Mouse (Mus musculus) limb, embryonic 15.5 days (tissue): Measurements from ENCODE around the gene Olfr13. TPM values are rescaled to one million over a fixed set of nuclear protein-coding genes. Genes with fewer than 3 reads are reported as not detected.
"Not testable (repeated sequence)": the region's sequence is repeated elsewhere in the genome, so short reads cannot be mapped to it uniquely, and the experiment has no call there.

ENCODE experiments used
- ATAC-seq: fragments of 200-750 bp; cut with Nextera tagmentation; 2 replicates; pipeline ENCODE4 v1.8.0; 2017; ENCODE audit warnings: low read depth, moderate TSS enrichment; ENCODE audit not compliant: insufficient number of reproducible peaks, low FRiP score, low TSS enrichment
- H3K27ac ChIP-seq: fragments of 300-500 bp; sonication (generic); 2 replicates; pipeline ENCODE4 v1.5.1; 2015; ENCODE audit warnings: moderate library complexity, mild to moderate bottlenecking, inconsistent platforms
- H3K27me3 ChIP-seq: fragments of 300-500 bp; sonication (generic); 2 replicates; pipeline ENCODE4 v1.6.1; 2015; ENCODE audit warnings: inconsistent platforms
- H3K36me3 ChIP-seq: fragments of 300-500 bp; sonication (generic); 2 replicates; pipeline ENCODE4 v1.6.1; 2015; ENCODE audit warnings: inconsistent platforms
- H3K4me1 ChIP-seq: fragments of 300-500 bp; sonication (generic); 2 replicates; pipeline ENCODE4 v1.6.1; 2015; ENCODE audit warnings: inconsistent platforms
- H3K4me2 ChIP-seq: fragments of 300-500 bp; sonication (generic); 2 replicates; pipeline ENCODE4 v1.6.1; 2015; ENCODE audit warnings: mild to moderate bottlenecking, inconsistent platforms
- H3K4me3 ChIP-seq: fragments of 300-500 bp; sonication (generic); 2 replicates; pipeline ENCODE4 v1.5.1; 2015; ENCODE audit warnings: mild to moderate bottlenecking, inconsistent platforms
- H3K9ac ChIP-seq: fragments of 300-500 bp; sonication (generic); 2 replicates; pipeline ENCODE4 v1.6.1; 2015; ENCODE audit warnings: inconsistent platforms
- H3K9me3 ChIP-seq: fragments of 300-500 bp; sonication (generic); 2 replicates; pipeline ENCODE4 v1.6.1; 2016; ENCODE audit warnings: inconsistent platforms
- WGBS: fragments of 180-500 bp; shearing (Covaris S2); methylation state at CpG from one replicate; pipeline ENCODE4 v1.1.7; 2015; 5-methylcytosine and 5-hydroxymethylcytosine counted together
- polyA plus RNA-seq: library from polyadenylated mRNA; unstranded; fragments of >200 nt; fragmentation: Nextera tagmentation; extraction: Ambion mirVana; gene quantifications from 2 replicates; pipeline ENCODE4 v1.2.1, GENCODE M21; 2015

Gene Olfr13
- polyA plus RNA-seq = not detected in 2 replicates

- Histone ChIP-seq H3K9ac (no peak within 1 kb of the TSS), H3K4me3 (no peak within 1 kb of the TSS), H3K4me1 (no peaks in the 10 kb centered on the region), H3K27me3 (no peaks in the 10 kb centered on the region), H3K4me2 (no peak within 1 kb of the TSS), H3K27ac (no peak within 1 kb of the TSS), H3K36me3 (no peaks in the 10 kb centered on the region), H3K9me3 (no peaks in the 10 kb centered on the region)
- WGBS = 71% methylated on average over 4 of the region's 4 CpGs
- ATAC-seq = no peak
Observed at GRCm38 (mm10) chr6:43171840-43172239, at the start of gene Olfr13. Gene Olfr13 (plus strand): TSS chr6:43172140.

GRCm38 (mm10) chr6:43146267-43146666, 25.7 kb upstream of the Olfr13 start, which contains the start of gene Olfr237-ps1:
Gene Olfr237-ps1 (plus strand): TSS chr6:43146567.
- H3K36me3 ChIP-seq, H3K27ac ChIP-seq, H3K9me3 ChIP-seq, H3K4me1 ChIP-seq, H3K9ac ChIP-seq, H3K4me2 ChIP-seq, H3K27me3 ChIP-seq, H3K4me3 ChIP-seq, ATAC-seq: not testable (repeated sequence)
- 87% methylated on average over 2 of the region's 2 CpGs for WGBS

DNA sequence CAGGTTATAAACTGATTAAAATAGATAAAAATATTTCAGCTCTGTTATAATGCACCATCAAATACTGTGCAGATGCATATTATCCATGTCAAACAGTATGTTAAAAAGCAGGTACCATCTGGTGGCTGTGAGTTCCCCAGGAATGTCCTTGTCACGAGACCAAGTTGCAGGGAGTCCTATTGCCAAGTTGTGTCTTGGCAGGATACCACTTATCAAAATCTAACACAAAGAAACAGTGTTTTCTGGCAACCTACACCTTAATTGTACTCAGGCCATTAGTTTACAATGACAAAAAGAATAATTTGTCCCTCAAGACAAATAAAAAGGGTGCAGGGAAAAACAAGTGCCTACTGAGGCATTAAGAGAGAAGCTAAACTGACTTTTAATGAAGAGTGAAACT, 12.4 kb upstream of the Olfr13 start:
- no peaks in the 10 kb centered on the region for H3K4me1 ChIP-seq
- no peak overlapping the region for H3K9ac ChIP-seq
- 57% methylated on average over 1 of the region's 1 CpGs for WGBS
- H3K9me3 ChIP-seq = no peaks in the 10 kb centered on the region
- no peak for ATAC-seq
- no peak overlapping the region for H3K27ac ChIP-seq
- no peak overlapping the region for H3K4me3 ChIP-seq
- no peak overlapping the region for H3K4me2 ChIP-seq
- H3K27me3 ChIP-seq = no peaks in the 10 kb centered on the region
- no peaks in the 10 kb centered on the region for H3K36me3 ChIP-seq

GRCm38 (mm10) chr6:43162982-43163381, 9.0 kb upstream of the Olfr13 start, which contains the start of gene Olfr437:
Gene Olfr437 (plus strand): TSS chr6:43163282.
- Histone ChIP-seq H3K4me1 (no peaks in the 10 kb centered on the region), H3K9me3 (no peaks in the 10 kb centered on the region), H3K27me3 (no peaks in the 10 kb centered on the region), H3K36me3 (no peaks in the 10 kb centered on the region), H3K27ac (no peak within 1 kb of the TSS), H3K9ac (no peak within 1 kb of the TSS), H3K4me3 (no peak within 1 kb of the TSS), H3K4me2 (no peak within 1 kb of the TSS)
- 68% methylated on average over 3 of the region's 3 CpGs for WGBS
- ATAC-seq = no peak

- no peak for ATAC-seq
- Histone ChIP-seq H3K4me1 (no peaks in the 10 kb centered on the region), H3K27me3 (no peaks in the 10 kb centered on the region), H3K27ac (no peak overlapping the region), H3K9me3 (no peaks in the 10 kb centered on the region), H3K9ac (no peak overlapping the region), H3K4me3 (no peak overlapping the region), H3K4me2 (no peak overlapping the region), H3K36me3 (no peaks in the 10 kb centered on the region)
- WGBS = 92% methylated on average over 4 of the region's 4 CpGs
Observed at GRCm38 (mm10) chr6:43167246-43167645, 4.7 kb upstream of the Olfr13 start.

- no peak overlapping the region for H3K27ac ChIP-seq
- no peaks in the 10 kb centered on the region for H3K36me3 ChIP-seq
- H3K9me3 ChIP-seq = no peaks in the 10 kb centered on the region
- H3K27me3 ChIP-seq = no peaks in the 10 kb centered on the region
- WGBS = 52% methylated on average over 1 of the region's 1 CpGs
- no peak for ATAC-seq
- no peak overlapping the region for H3K4me2 ChIP-seq
- H3K4me3 ChIP-seq = no peak overlapping the region
- H3K4me1 ChIP-seq = no peaks in the 10 kb centered on the region
- no peak overlapping the region for H3K9ac ChIP-seq
Observed at GRCm38 (mm10) chr6:43178129-43178528, 6.2 kb downstream of the Olfr13 start.

DNA sequence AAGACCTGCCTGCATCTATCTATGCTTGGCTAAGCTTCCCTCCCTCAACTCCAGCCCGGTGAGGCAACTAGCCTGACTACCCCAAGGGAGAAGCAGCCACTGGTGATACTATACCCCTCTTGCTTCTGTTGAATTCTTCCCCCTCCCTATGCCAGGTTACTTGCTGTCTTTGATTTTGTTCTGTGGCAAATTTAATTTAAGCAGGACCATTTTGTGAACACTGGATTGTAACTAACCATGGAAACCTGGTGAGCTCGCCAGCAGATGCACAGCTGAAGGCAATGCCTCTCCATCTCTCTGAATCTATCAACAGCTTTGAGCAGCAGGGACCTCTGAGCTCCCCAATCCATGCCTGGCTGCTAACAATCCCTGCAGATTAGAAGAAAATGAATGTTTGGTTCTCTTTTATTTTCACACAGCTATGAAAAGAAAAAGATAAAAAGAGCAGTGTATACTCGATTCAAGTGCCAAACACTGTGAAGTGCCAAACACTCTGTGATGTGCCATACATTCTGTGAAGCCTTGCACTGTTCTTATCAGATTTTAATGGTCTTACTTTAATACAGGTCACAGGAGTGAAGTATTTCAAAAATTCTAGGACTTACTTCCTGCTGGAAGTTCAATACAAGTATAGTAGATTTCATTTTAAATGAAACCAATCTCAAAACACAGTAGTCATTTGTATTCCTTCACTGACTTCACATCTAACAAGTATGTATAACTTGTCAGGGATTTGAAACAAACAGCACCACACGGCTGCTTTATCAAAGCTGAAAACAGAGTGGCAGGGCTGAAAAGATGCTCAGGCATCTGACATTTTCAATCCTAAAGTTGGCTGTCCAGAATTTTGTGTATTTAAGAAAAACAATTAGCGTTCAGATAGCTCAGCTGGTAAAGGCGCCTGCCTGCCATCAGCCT, 6.9 kb downstream of the Olfr13 start:
- no peak overlapping the region for H3K4me3 ChIP-seq
- ATAC-seq = no peak
- no peaks in the 10 kb centered on the region for H3K36me3 ChIP-seq
- no peaks in the 10 kb centered on the region for H3K27me3 ChIP-seq
- H3K4me1 ChIP-seq = no peaks in the 10 kb centered on the region
- no peaks in the 10 kb centered on the region for H3K9me3 ChIP-seq
- H3K9ac ChIP-seq = no peak overlapping the region
- H3K27ac ChIP-seq = no peak overlapping the region
- 69% methylated on average over 6 of the region's 6 CpGs for WGBS
- no peak overlapping the region for H3K4me2 ChIP-seq

DNA sequence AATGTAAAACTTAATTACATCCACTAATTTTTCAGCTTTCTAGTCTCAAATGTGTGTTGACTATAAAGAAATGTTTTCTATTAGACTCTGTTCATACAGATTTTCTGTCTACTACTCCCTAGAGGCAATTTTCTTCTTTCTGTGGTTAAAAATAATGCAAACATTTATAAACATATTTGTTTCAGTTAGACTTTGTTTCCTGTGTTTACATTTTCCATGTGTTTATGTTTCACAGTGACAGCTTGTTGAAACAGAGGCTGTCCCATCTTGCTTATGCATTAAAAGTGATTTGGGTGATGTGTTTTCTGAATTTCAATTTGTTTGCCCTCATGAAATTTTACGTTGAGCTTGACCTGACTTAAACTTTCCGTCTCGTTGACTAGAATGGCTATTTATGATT, 19.0 kb downstream of the Olfr13 start:
- Histone ChIP-seq H3K9me3 (no peaks in the 10 kb centered on the region), H3K4me1 (no peaks in the 10 kb centered on the region), H3K36me3 (no peaks in the 10 kb centered on the region), H3K9ac (no peak overlapping the region), H3K4me2 (no peak overlapping the region), H3K27ac (no peak overlapping the region), H3K27me3 (no peaks in the 10 kb centered on the region), H3K4me3 (no peak overlapping the region)
- 82% methylated on average over 3 of the region's 3 CpGs for WGBS
- ATAC-seq = no peak

- no peaks in the 10 kb centered on the region for H3K27me3 ChIP-seq
- H3K4me3 ChIP-seq = no peak within 1 kb of the TSS
- H3K9me3 ChIP-seq = no peaks in the 10 kb centered on the region
- no peak within 1 kb of the TSS for H3K27ac ChIP-seq
- H3K4me2 ChIP-seq = no peak within 1 kb of the TSS
- no peaks in the 10 kb centered on the region for H3K36me3 ChIP-seq
- no peak for ATAC-seq
- no peak within 1 kb of the TSS for H3K9ac ChIP-seq
- no peaks in the 10 kb centered on the region for H3K4me1 ChIP-seq
Observed at GRCm38 (mm10) chr6:43196781-43197180, 24.8 kb downstream of the Olfr13 start, which contains the start of gene Olfr435. Gene Olfr435 (plus strand): TSS chr6:43197146.

- no peak overlapping the region for H3K9ac ChIP-seq
- ATAC-seq = no peak
- no peaks in the 10 kb centered on the region for H3K4me1 ChIP-seq
- H3K27ac ChIP-seq = no peak overlapping the region
- H3K36me3 ChIP-seq = no peaks in the 10 kb centered on the region
- H3K4me3 ChIP-seq = no peak overlapping the region
- no peak overlapping the region for H3K4me2 ChIP-seq
- WGBS = 80% methylated on average over 3 of the region's 3 CpGs
- H3K27me3 ChIP-seq = no peaks in the 10 kb centered on the region
- no peaks in the 10 kb centered on the region for H3K9me3 ChIP-seq
Observed at GRCm38 (mm10) chr6:43198094-43198493, 26.2 kb downstream of the Olfr13 start.

DNA sequence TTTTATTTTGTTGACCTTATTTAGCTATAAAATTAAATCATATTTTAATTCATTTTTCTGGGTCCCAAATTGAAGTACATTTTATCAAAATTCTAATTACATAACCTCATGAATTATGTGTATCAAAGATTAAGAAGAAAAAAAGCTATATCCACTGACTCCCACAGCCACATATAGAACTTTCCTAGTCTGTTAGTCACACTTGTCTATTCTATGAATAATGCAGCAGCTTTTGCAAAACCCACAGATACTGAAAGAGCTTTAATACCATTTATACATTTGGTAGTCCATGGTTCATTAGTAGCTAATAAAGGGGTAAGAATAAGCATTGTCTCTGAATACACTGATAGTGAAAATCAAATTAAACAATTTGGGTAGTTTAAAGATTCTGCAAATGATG, 30.8 kb downstream of the Olfr13 start:
- Histone ChIP-seq H3K4me2 (no peak overlapping the region), H3K4me1 (no peaks in the 10 kb centered on the region), H3K36me3 (no peaks in the 10 kb centered on the region), H3K4me3 (no peak overlapping the region), H3K9ac (no peak overlapping the region), H3K27me3 (no peaks in the 10 kb centered on the region), H3K27ac (no peak overlapping the region), H3K9me3 (no peaks in the 10 kb centered on the region)
- ATAC-seq = no peak

GRCm38 (mm10) chr6:43205355-43205754, 33.4 kb downstream of the Olfr13 start:
- no peak overlapping the region for H3K27ac ChIP-seq
- no peaks in the 10 kb centered on the region for H3K27me3 ChIP-seq
- 39% methylated on average over 2 of the region's 2 CpGs for WGBS
- no peak for ATAC-seq
- no peaks in the 10 kb centered on the region for H3K9me3 ChIP-seq
- no peaks in the 10 kb centered on the region for H3K36me3 ChIP-seq
- no peak overlapping the region for H3K4me3 ChIP-seq
- H3K4me2 ChIP-seq = no peak overlapping the region
- no peaks in the 10 kb centered on the region for H3K4me1 ChIP-seq
- H3K9ac ChIP-seq = no peak overlapping the region
